Mouse (Mus musculus) NIH3T3 (cell line): ENCODE measurements around the gene Zcchc8.

Experiments used
- DNase-seq: peaks from one replicate; pipeline ENCODE4 v3.0.0-alpha.2; 2012; ENCODE audit warnings: low read depth

Zcchc8 gene

DNA sequence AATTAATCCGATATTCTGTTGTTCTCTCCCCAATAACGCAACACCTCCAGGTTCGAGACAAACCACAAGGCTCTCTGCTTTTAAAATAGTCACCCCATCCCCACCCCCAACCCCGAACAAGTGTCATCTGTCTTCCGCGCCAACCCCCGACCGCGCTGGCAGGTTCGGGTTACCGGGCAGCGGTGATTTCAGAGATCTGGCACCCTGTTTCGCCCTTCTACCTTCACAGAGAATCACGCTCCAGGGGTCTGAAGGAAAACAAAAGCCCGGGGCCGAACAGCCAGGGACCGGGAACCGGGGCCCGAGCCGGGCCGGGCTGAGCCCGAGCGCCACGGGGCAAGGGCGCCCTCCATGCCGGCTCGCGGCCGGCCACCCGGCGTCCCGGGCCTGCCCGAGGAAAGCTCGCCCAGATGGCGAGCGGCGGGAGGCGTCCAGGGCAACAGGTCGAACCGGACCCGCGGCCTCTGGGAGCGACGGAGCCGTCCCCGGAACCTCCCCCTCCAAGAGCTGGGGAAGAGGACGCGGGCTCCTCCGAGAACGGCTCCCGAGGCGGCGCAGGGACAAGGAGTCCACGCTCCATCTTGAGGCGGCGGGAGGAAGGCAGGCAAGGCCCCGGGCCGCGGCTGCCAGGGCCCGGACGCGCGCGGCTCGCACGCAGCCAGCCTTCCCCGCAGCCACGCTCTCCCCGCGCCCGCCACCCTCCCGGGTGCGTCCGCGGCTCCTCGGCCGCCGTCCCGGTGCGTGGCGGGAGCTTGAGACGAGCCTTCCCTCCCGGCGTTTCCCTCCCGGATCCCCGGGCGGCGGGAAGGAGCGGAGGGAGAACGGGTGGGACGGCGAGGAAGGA is 37.3 kb downstream of the Zcchc8 start:
- DNase-seq, result peak; percentile 67

DNA sequence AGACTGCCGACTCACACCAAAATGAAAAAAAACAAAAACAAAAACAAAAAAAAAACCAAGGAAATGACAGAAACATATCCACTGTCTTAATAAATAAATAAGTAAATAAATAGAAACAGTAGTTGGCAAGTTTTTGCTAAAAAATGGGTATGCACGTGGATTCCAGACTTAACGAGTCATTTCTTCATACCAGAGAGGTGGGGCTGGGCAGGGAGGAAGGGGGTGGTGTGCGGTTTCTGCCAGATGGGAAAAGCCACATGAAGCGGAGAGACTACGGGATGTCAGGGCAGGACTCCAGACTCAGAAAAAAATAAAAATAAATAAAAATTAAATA is 37.9 kb downstream of the Zcchc8 start:
- DNase-seq, result peak; percentile 76

- no peak for DNase-seq
Observed at GRCm38 (mm10) chr5:123682372-123682771, 38.5 kb downstream of the Zcchc8 start.

GRCm38 (mm10) chr5:123679546-123680263 is 41.2 kb downstream of the Zcchc8 start:
- DNase-seq, result peak; percentile 90

GRCm38 (mm10) chr5:123679106-123679505 is 41.8 kb downstream of the Zcchc8 start:
- DNase-seq, result no peak

DNA sequence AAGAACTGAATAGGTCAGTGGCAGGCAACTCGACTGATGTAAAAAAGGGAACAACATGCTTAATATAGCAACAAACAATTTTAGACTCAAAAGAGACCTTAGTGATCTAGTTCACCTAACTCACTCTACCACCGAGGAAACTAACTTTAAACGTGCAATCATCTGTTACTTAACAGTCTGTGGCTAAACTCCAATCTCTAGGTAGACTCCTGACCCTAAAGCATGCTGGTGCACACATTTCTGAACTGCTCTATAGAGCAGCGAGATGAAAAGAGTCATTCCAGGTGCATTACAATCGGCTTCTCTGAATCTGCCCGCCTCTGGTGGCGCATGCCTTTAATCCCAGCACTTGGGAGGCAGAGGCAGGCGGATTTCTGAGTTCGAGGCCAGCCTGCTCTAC is 45.2 kb downstream of the Zcchc8 start:
- DNase-seq, result no peak

DNA sequence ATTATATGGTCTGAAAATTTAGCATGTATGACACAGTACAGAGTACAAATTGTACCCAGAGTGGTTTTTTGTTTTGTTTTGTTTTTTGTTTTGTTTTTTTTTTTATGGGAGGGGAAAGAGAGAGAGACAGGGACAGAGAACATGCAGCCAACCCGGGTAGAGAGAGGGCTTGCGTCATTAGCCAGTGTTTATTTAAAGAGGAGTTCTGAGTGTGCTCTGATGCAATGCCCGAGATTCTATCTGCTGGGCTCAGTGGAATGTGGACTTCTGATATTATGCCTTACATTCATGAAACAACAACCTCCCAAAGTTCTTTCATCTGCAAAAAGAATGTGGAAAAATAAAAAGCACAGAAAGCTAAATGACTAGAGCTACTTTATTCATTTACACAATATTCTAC is 45.7 kb downstream of the Zcchc8 start:
- DNase-seq, result peak; percentile 78

- DNase-seq, result no peak
Observed at GRCm38 (mm10) chr5:123671473-123671820, 49.5 kb downstream of the Zcchc8 start.

GRCm38 (mm10) chr5:123670800-123671472 is 50.0 kb downstream of the Zcchc8 start:
- DNase-seq, result peak; percentile 37

- peak; percentile 49 for DNase-seq
Observed at GRCm38 (mm10) chr5:123669991-123670799, 50.7 kb downstream of the Zcchc8 start.

DNA sequence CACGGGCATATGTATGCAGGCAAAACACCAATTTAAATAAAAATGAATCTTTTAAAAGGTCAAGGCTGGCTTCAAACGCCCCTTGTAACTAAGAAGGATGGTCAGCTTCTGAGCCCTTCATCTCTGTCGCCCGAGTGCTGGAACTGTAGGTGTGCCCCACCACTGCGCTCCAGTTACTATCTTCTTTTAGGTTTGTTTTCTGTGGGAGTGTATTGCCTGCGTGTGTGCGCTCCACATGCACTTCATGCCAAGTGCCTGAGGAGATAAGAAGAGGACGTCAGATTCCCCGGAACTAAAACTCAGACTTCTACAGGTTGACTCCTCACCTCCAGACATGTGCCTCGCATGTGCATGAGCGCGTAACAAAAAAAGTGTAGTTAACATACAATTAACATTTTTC is 53.0 kb downstream of the Zcchc8 start:
- no peak for DNase-seq

GRCm38 (mm10) chr5:123665956-123666355 is 54.9 kb downstream of the Zcchc8 start:
- peak; percentile 29 for DNase-seq

DNA sequence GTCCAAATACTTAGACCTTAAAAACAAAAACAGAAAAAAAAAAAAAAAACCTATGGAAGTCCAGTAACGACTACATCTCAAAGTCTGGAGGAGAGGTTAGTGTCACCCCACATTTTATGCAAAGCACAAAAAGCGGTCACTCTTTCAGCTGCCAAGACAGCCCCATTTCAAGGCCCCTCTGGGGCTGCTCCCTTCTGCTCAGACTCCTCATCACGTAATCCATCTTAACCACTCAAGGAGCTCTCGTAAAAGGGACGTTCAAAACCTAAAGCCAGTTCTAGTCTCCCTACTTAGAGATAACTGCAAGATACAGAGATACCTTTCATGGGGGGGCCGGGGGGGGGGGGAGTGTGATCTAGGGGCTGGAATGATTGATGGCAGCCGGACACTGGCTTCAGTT is 56.6 kb downstream of the Zcchc8 start:
- no peak for DNase-seq

- DNase-seq, result peak; percentile 29
Observed at GRCm38 (mm10) chr5:123662059-123662458, 58.8 kb downstream of the Zcchc8 start.

DNA sequence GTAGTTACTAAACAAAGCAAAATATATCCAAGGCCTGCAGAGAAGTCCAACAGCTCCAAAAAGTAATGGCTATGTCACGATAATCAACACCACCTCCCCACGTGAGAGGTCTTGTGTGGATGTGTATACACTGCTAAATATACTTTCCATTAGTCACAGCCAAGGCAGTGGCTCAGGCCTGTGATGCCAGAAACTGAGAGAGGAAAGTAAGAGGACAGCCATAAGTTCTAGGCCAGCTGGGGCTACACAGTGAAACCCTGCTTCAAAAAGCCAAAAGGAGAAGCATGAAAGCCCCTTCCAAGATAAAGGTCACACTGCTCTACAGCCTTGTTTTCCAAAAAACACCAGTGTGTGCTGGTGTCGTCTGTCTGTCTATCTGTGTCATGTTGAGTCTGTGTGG is 59.3 kb downstream of the Zcchc8 start:
- peak; percentile 65 for DNase-seq

- DNase-seq, result peak; percentile 29
Observed at GRCm38 (mm10) chr5:123657651-123658050, 63.2 kb downstream of the Zcchc8 start.

DNA sequence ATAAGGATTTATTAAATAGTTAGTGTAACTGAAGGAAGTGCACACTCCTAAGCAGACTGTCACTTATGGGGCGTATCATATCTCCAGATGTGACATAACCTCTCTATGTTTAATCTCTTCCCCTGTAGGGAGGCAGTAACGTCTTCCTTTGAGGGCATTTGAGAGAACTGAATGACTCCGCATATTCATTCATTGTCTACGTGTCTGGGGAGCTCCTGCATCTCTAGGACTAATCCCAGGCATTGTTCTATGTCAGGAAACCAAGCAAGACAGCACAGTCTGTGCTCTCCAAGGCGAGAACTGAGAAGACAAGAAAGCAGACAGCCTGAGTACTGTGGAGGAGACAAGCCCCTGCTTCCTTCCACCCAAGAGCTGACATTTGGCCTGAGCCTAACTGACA is 66.0 kb downstream of the Zcchc8 start:
- DNase-seq, result no peak

- DNase-seq, result no peak
Observed at GRCm38 (mm10) chr5:123653287-123653801, 67.6 kb downstream of the Zcchc8 start.

DNA sequence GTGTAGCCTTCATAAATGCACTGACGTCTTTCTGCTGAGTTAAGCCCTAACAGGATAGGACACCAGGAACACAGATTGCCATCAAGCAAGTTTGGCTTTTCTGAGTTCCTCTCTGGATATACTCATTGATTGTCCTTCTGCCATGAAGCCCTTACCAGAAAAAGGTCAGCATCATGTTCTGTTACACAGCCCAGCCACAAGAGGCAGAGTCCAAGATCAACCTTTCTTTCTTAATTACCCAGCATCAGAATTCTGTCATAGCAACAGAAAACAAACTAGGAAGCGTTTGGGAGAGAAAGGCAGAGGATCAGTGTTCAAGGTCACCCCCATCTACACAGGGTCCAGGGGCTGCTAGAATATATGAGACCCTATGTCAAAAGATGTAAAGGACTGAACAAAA is 70.1 kb downstream of the Zcchc8 start:
- no peak for DNase-seq
